Mouse (Mus musculus): ENCODE results near the gene Grid1.

Grid1 gene

GRCm38 (mm10) chr14:35009074-35009473 lies 189.2 kb downstream of the Grid1 start:
- no peak for DNase-seq (ENCODE audit: low read depth)

- no peak for DNase-seq (ENCODE audit: low read depth)
These were observed 206.8 kb downstream of the Grid1 start for GRCm38 (mm10) chr14:35026686-35027085.

- DNase-seq (ENCODE audit: low read depth), result no peak
These were observed 207.7 kb downstream of the Grid1 start for GRCm38 (mm10) chr14:35027501-35028140.

- no peak for DNase-seq (ENCODE audit: low read depth)
These were observed 209.7 kb downstream of the Grid1 start for GRCm38 (mm10) chr14:35029626-35030025.

- no peak for DNase-seq (ENCODE audit: low read depth)
These were observed 210.4 kb downstream of the Grid1 start for GRCm38 (mm10) chr14:35030271-35030670.

- DNase-seq (ENCODE audit: low read depth), result no peak
These were observed 212.4 kb downstream of the Grid1 start for GRCm38 (mm10) chr14:35032283-35032682.

- no peak for DNase-seq (ENCODE audit: low read depth)
These were observed 224.4 kb downstream of the Grid1 start for GRCm38 (mm10) chr14:35044268-35044667.

- DNase-seq (ENCODE audit: low read depth), result no peak
These were observed 225.2 kb downstream of the Grid1 start for GRCm38 (mm10) chr14:35044918-35045698.

- DNase-seq (ENCODE audit: low read depth), result no peak
These were observed 229.3 kb downstream of the Grid1 start for GRCm38 (mm10) chr14:35049231-35049630.

- DNase-seq (ENCODE audit: low read depth), result no peak
These were observed 234.2 kb downstream of the Grid1 start for GRCm38 (mm10) chr14:35054139-35054538.

- DNase-seq (ENCODE audit: low read depth), result no peak
These were observed 254.7 kb downstream of the Grid1 start for GRCm38 (mm10) chr14:35074636-35075035.

- no peak for DNase-seq (ENCODE audit: low read depth)
These were observed 260.0 kb downstream of the Grid1 start for GRCm38 (mm10) chr14:35079954-35080353.

- DNase-seq (ENCODE audit: low read depth), result no peak
These were observed 272.7 kb downstream of the Grid1 start for GRCm38 (mm10) chr14:35092646-35093045.

GRCm38 (mm10) chr14:35093561-35094186 lies 273.8 kb downstream of the Grid1 start:
- DNase-seq (ENCODE audit: low read depth), result no peak

- DNase-seq (ENCODE audit: low read depth), result no peak
These were observed 275.7 kb downstream of the Grid1 start for GRCm38 (mm10) chr14:35095506-35096059.

- no peak for DNase-seq (ENCODE audit: low read depth)
These were observed 276.2 kb downstream of the Grid1 start for GRCm38 (mm10) chr14:35096085-35096484.

- DNase-seq (ENCODE audit: low read depth), result no peak
These were observed 277.3 kb downstream of the Grid1 start for GRCm38 (mm10) chr14:35097166-35097565.

- no peak for DNase-seq (ENCODE audit: low read depth)
These were observed 283.8 kb downstream of the Grid1 start for GRCm38 (mm10) chr14:35103639-35104210.

- DNase-seq (ENCODE audit: low read depth), result no peak
These were observed 287.7 kb downstream of the Grid1 start for GRCm38 (mm10) chr14:35107596-35107995.

- no peak for DNase-seq (ENCODE audit: low read depth)
These were observed 291.0 kb downstream of the Grid1 start for GRCm38 (mm10) chr14:35110928-35111327.

- no peak for DNase-seq (ENCODE audit: low read depth)
These were observed 292.7 kb downstream of the Grid1 start for GRCm38 (mm10) chr14:35112327-35113275.

Measured in naive thymus-derived CD4-positive, alpha-beta T cell, adult 2 months (primary cell).